Mouse (Mus musculus) stomach, embryonic 16.5 days (tissue): ENCODE results near the gene Zfp69. TPM values are rescaled to one million over a fixed set of nuclear protein-coding genes. Genes with fewer than 3 reads are reported as not detected.

Experiments used
- ATAC-seq: fragments of 200-750 bp; cut with Nextera tagmentation; 2 replicates; pipeline ENCODE4 v1.8.0; 2017; ENCODE audit warnings: moderate number of reproducible peaks, moderate TSS enrichment; ENCODE audit not compliant: insufficient read depth, low FRiP score
- H3K27ac ChIP-seq: fragments of 300-500 bp; sonication (generic); 2 replicates; pipeline ENCODE4 v1.5.1; 2014; ENCODE audit warnings: low read length
- H3K27me3 ChIP-seq: fragments of 300-500 bp; sonication (generic); 2 replicates; pipeline ENCODE4 v1.6.1; 2014; ENCODE audit warnings: low read length, control low read depth, mixed read lengths; ENCODE audit not compliant: control insufficient read depth, insufficient read depth
- H3K36me3 ChIP-seq: fragments of 300-500 bp; sonication (generic); 2 replicates; pipeline ENCODE4 v1.6.1; 2014; ENCODE audit warnings: low read length; ENCODE audit not compliant: control insufficient read depth, insufficient read depth
- H3K4me1 ChIP-seq: fragments of 300-500 bp; sonication (generic); 2 replicates; pipeline ENCODE4 v1.6.1; 2014; ENCODE audit warnings: low read length, control low read depth, mixed read lengths; ENCODE audit not compliant: control insufficient read depth, insufficient read depth
- H3K4me2 ChIP-seq: fragments of 300-500 bp; sonication (generic); 2 replicates; pipeline ENCODE4 v1.6.1; 2014; ENCODE audit warnings: low read depth, low read length, mixed read lengths
- H3K4me3 ChIP-seq: fragments of 300-500 bp; sonication (generic); replicated peaks from 2 replicates; pipeline ENCODE4 v1.5.1; 2014; ENCODE audit warnings: mild to moderate bottlenecking, low read length
- H3K9ac ChIP-seq: fragments of 300-500 bp; sonication (generic); 2 replicates; pipeline ENCODE4 v1.6.1; 2014; ENCODE audit warnings: low read length
- H3K9me3 ChIP-seq: fragments of 300-500 bp; sonication (generic); replicated peaks from 2 replicates; pipeline ENCODE4 v1.6.1; 2016; ENCODE audit warnings: low read length, control low read depth; ENCODE audit not compliant: control insufficient read depth
- WGBS: fragments of 180-500 bp; shearing (Covaris S2); extraction: QIAGEN DNeasy Blood & Tissue Kit; methylation state at CpG from one replicate; pipeline ENCODE4 v1.1.7; 2014; 5-methylcytosine and 5-hydroxymethylcytosine counted together
- microRNA-seq: library from miRNA; unstranded; fragments of <30 nt; microRNA quantifications from one replicate; pipeline ENCODE4, GENCODE M21; 2016
- polyA plus RNA-seq: library from polyadenylated mRNA; unstranded; fragments of >200 nt; fragmentation: Nextera tagmentation; extraction: Ambion mirVana; gene quantifications from 2 replicates; pipeline ENCODE4 v1.2.1, GENCODE M21; 2015

The Zfp69 gene
- polyA plus RNA-seq, 1 experiment from 2014 or later = 4.6 TPM

GRCm38 (mm10) chr4:120885208-120886120 is 66.0 kb downstream of the Zfp69 start:
- H3K9me3 ChIP-seq = no peaks in the 10 kb centered on the region
- peaks cover 8% of the 10 kb centered on the region; the same call in 1 of the 2 replicates for H3K4me1 ChIP-seq
- no peaks in the 10 kb centered on the region for H3K36me3 ChIP-seq
- H3K27me3 ChIP-seq = no peaks in the 10 kb centered on the region
- ATAC-seq = no peak
- H3K4me3 ChIP-seq = no peak overlapping the region
- H3K27ac ChIP-seq = no peak overlapping the region
- H3K4me2 ChIP-seq = no peak overlapping the region
- WGBS = 28% methylated on average over 13 of the region's 13 CpGs
- no peak overlapping the region for H3K9ac ChIP-seq

DNA sequence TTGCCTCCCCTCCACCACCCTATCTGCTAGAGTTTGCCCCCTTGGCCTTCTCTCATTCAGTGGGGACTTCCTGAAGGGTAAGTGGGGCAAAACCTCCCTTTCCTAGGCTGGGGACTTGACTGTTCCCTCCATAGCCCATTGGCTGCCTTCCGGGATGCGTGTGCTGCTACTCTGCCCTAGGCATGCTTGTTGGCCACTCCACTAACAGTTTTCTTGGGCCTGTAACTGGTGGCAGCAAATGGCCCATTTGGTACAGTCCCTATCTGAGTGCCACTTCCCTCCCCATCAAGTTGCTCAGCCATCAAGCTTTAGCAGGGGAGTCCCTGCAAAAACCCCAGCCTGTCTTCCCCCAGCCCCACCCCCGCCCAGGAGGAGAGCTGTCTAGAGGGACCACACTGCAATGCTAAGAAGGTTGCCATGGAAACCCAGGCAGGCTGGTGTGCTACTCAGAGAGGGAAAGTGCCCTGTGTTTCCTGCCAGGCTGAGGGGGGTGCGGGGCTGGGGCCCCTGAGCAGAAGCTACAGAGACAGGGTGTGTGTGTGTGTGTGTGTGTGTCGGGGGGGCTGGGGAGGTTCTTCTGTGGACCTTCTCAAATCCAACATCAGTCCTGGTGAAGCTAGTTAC is 69.4 kb downstream of the Zfp69 start:
- Histone ChIP-seq H3K27ac (no peak overlapping the region), H3K9me3 (no peaks in the 10 kb centered on the region), H3K4me2 (no peak overlapping the region), H3K27me3 (no peaks in the 10 kb centered on the region), H3K9ac (no peak overlapping the region), H3K4me1 (peaks cover 8% of the 10 kb centered on the region; the same call in 1 of the 2 replicates), H3K36me3 (no peaks in the 10 kb centered on the region), H3K4me3 (no peak overlapping the region)
- WGBS = 49% methylated on average over 5 of the region's 5 CpGs
- no peak for ATAC-seq

DNA sequence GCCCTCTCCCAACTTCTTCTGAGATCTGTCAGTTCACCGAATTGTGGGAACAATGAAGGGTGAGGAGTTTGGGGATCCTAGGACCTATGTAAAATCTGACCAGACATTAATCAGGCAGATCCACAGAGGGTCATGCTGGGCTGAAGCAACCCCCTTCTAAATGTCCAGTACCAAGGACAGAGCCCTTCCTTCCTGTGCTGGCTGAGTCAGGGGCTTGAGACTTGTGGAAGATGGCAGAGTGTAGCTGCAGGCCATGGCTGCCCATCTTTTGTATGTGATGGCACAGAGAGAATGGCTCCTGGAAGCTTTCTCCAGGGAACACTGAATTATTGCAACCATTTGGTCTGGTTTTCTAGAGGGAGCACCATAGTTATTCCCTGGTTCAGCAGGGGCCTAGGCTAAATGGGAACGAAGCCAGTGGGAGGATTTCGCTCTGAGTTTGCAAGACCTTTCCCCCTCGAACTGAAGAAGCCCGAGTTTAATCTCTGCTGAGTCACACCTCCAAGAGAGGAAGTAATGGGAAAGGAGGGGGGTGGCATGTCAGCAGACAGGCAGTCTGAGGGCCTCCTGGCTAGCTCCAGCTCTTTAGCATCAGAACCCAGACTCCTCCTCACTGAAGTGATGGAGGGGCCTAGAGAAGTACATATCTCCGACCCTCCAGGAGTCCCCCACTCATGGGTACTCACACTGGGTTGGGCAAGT is 70.6 kb downstream of the Zfp69 start:
- Histone ChIP-seq H3K36me3 (no peaks in the 10 kb centered on the region), H3K27ac (no peak overlapping the region), H3K9ac (no peak overlapping the region), H3K4me1 (peaks cover 5% of the 10 kb centered on the region; the same call in 1 of the 2 replicates), H3K9me3 (no peaks in the 10 kb centered on the region), H3K4me3 (no peak overlapping the region), H3K27me3 (no peaks in the 10 kb centered on the region), H3K4me2 (no peak overlapping the region)
- 48% methylated on average over 6 of the region's 6 CpGs for WGBS
- ATAC-seq = no peak

Small RNA genes lying within 50 kb of the gene (microRNA-seq; reads per million reads assigned to microRNA genes)
- gene Mir7015 = not detected

Other genes with a start within 250 kb of the Zfp69 start
- gene Kcnq4, start 203.1 kb downstream of the Zfp69 start, polyA plus RNA-seq = 3.3 and 4.1 TPM in 2 replicates
- 79.8 and 81.7 TPM in 2 replicates for gene Nfyc, start 120.1 kb downstream of the Zfp69 start, polyA plus RNA-seq
- gene Rims3, start 96.9 kb downstream of the Zfp69 start, polyA plus RNA-seq = 1.2 and 1.3 TPM in 2 replicates
- gene Exo5, start 26.7 kb downstream of the Zfp69 start, polyA plus RNA-seq = 23.9 and 25.3 TPM in 2 replicates
- gene Smap2, start 65.5 kb upstream of the Zfp69 start, polyA plus RNA-seq = 8.3 and 10.0 TPM in 2 replicates
- gene Col9a2, start 87.7 kb upstream of the Zfp69 start, polyA plus RNA-seq = 3.5 and 6.2 TPM in 2 replicates
- 38.1 and 41.9 TPM in 2 replicates for gene Zmpste24, start 146.5 kb upstream of the Zfp69 start, polyA plus RNA-seq
- not detected in 2 replicates for gene Tmco2, start 157.5 kb upstream of the Zfp69 start, polyA plus RNA-seq